Mouse (Mus musculus) small intestine, adult 2 months (tissue): ENCODE results near the gene Cacna1h.

ENCODE experiments used
- CTCF ChIP-seq: fragments of 200-500 bp; IDR thresholded peaks from 2 replicates; pipeline ENCODE4 v1.5.1; 2012; ENCODE audit warnings: low read depth, mild to moderate bottlenecking, control low read depth, inconsistent platforms, low read length, moderate library complexity, mixed read lengths; ENCODE audit not compliant: insufficient replicate concordance, insufficient read length; ENCODE audit errors: extremely low read depth
- POLR2A ChIP-seq: fragments of 200-500 bp; IDR thresholded peaks from 2 replicates; pipeline ENCODE4 v1.6.1; 2012; ENCODE audit warnings: low read depth, mild to moderate bottlenecking, control low read depth, inconsistent platforms, low read length, moderate library complexity

GRCm38 (mm10) chr17:25429886-25430285 lies 3.7 kb downstream of the Cacna1h start:
- no peak for TF ChIP-seq CTCF
- no peak for TF ChIP-seq POLR2A
